Mouse (Mus musculus): Measurements from ENCODE around the gene Ttc13. TPM values are rescaled to one million over a fixed set of nuclear protein-coding genes. Genes with fewer than 3 reads are reported as not detected.

The Ttc13 gene
- polyA plus RNA-seq (2012; rRNA removed) = 41.3 and 42.6 TPM in 2 replicates

DNA sequence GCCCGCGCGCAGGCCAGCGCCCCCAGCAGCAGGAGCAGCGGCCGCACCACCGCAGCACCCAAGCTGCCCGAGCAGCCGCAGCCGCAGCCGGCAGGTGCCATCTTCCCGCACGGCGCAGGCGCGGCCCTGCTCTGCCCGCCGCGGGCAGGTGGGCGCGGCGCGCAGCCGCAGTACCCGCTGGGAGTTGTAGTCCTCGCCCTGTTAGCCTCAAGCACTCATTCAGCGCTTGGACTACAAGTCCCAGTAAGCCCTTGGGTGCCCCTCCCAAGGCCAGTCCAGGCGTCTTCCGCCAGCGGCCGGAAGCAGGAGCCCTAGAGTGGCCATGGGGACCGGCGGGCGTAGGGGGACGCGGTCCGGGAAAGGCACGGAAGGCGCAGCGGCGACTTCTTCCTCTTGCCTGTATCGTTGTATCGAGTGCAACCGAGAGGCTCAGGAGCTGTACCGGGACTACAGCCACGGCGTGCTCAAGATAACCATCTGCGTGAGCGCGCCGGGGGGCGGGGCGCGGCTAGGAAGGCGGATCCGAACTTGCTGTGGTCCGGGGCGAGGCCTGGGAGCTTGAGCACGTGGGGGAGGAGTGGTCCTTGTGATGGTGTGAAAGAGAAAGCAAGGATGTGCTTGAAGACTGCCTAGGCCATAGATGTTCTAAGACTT lies at the start of gene Ttc13, which contains the start of gene Arv1:
TSS of gene Ttc13 (minus strand) at position 122 of the 654 bp plus-strand sequence.
TSS of gene Arv1 (plus strand) at position 278 of the 654 bp plus-strand sequence.
- TF ChIP-seq POLR2A (IDR thresholded peaks at IDR 0.05; ENCODE audit: extremely low read depth, insufficient read depth, low read length) (peak; percentile 60; the same call in 1 of the 2 replicates), CTCF (IDR thresholded peaks at IDR 0.05; ENCODE audit: extremely low read depth, insufficient read depth, low read length) (no peak)
- H3K4me3 ChIP-seq (ENCODE audit: insufficient read depth, low read length) = peak within 1 kb of the TSS; percentile 66
- no peak within 1 kb of the TSS for H3K27ac ChIP-seq (ENCODE audit: insufficient read depth, low read length)
- H3K4me1 ChIP-seq (ENCODE audit: control insufficient read depth, insufficient read depth, low read length) = peaks cover 9% of the 10 kb centered on the region; the same call in 1 of the 2 replicates

DNA sequence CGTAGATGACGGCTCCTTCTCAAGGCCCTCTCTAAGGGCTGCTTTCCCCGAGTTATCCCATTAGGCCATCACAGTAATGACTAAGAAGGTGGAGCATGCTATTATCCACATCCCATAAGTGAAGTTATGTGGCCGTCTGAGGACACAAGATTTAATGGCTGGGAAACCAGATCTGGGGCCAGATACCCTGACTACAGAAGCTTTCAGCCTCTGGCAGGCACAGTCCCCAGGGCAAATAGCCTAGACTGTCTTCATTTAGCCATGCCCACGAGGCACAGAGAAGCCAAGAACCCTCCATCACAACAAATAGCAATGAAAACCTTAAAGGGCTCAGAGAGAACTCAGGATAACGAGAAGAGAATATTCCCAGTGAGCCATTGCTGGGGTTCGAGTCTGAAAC lies 41.3 kb upstream of the Ttc13 start:
- Histone ChIP-seq H3K4me3 (ENCODE audit: insufficient read depth, low read length) (no peak overlapping the region), H3K27ac (ENCODE audit: insufficient read depth, low read length) (no peak overlapping the region), H3K4me1 (ENCODE audit: control insufficient read depth, insufficient read depth, low read length) (no peaks in the 10 kb centered on the region)
- TF ChIP-seq POLR2A (IDR thresholded peaks at IDR 0.05; ENCODE audit: extremely low read depth, insufficient read depth, low read length) (no peak), CTCF (IDR thresholded peaks at IDR 0.05; ENCODE audit: extremely low read depth, insufficient read depth, low read length) (no peak)

DNA sequence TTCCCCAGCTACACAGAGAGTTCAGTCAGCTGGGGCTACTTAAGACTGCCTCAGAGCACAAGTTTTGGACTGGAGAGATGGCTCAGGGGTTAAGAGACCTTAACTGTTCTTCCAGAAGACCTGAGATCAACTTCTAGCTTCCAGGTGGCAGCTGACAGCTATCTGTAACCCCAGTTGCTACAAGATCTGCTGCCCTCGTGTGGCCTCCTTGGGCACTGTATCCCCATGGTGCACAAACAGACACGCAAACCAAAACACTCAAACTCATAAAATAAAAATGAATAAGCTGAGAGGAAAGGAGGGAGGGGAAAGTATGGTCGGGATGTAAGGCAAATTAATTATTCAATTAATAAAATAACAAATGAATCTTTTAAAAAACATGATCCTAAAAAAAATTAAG lies 36.8 kb upstream of the Ttc13 start:
- no peak for TF ChIP-seq POLR2A (IDR thresholded peaks at IDR 0.05; ENCODE audit: extremely low read depth, insufficient read depth, low read length)
- 0 out of 2 replicates have a peak, but pooled peaks have one; percentile 24 for TF ChIP-seq CTCF (IDR thresholded peaks at IDR 0.05; ENCODE audit: extremely low read depth, insufficient read depth, low read length)
- H3K4me3 ChIP-seq (ENCODE audit: insufficient read depth, low read length) = no peak overlapping the region
- H3K4me1 ChIP-seq (ENCODE audit: control insufficient read depth, insufficient read depth, low read length) = no peaks in the 10 kb centered on the region
- no peak overlapping the region for H3K27ac ChIP-seq (ENCODE audit: insufficient read depth, low read length)

DNA sequence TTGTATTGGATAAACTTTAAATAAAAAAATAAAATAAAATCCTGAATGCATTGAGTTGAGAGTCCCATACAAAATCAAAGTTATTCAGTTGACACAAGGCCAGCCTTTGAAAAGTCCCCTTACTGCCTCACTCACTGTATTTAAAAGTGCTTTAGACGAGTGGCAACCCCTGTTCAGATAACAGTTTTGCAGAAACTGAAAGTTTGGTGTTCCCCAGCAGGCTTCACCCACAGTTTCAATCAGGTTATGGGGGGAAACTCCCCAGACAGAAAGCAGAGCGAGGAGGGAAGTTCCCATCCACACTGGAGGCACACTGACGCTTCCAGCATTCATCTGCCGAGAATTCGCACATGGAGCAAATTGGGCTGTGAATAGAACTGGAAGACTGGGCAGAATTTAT lies 34.8 kb upstream of the Ttc13 start:
- no peak overlapping the region for H3K4me3 ChIP-seq (ENCODE audit: insufficient read depth, low read length)
- no peaks in the 10 kb centered on the region for H3K4me1 ChIP-seq (ENCODE audit: control insufficient read depth, insufficient read depth, low read length)
- no peak for TF ChIP-seq CTCF (IDR thresholded peaks at IDR 0.05; ENCODE audit: extremely low read depth, insufficient read depth, low read length)
- TF ChIP-seq POLR2A (IDR thresholded peaks at IDR 0.05; ENCODE audit: extremely low read depth, insufficient read depth, low read length) = no peak
- H3K27ac ChIP-seq (ENCODE audit: insufficient read depth, low read length) = no peak overlapping the region

DNA sequence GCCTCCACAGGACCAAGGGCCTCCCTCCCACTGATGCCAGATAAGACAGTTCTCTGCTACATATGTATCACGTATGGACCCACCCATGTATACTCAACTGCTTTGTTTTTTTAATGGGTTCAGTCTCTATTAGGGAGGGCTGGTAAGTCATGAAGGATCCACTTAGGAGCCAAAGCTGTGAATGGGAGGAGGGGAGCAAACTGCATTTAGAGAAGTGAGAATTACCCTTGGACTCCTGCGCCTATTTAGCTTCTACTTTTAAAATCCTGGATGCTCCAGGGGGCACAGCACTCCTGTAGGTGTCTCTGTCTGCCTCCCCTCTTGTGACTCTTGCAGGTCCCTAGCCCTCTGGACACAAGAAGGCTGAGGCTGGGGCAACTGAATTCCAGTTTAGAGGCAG lies 34.4 kb upstream of the Ttc13 start:
- H3K4me1 ChIP-seq (ENCODE audit: control insufficient read depth, insufficient read depth, low read length) = no peaks in the 10 kb centered on the region
- TF ChIP-seq CTCF (IDR thresholded peaks at IDR 0.05; ENCODE audit: extremely low read depth, insufficient read depth, low read length) (no peak), POLR2A (IDR thresholded peaks at IDR 0.05; ENCODE audit: extremely low read depth, insufficient read depth, low read length) (no peak)
- H3K27ac ChIP-seq (ENCODE audit: insufficient read depth, low read length) = no peak overlapping the region
- H3K4me3 ChIP-seq (ENCODE audit: insufficient read depth, low read length) = no peak overlapping the region

DNA sequence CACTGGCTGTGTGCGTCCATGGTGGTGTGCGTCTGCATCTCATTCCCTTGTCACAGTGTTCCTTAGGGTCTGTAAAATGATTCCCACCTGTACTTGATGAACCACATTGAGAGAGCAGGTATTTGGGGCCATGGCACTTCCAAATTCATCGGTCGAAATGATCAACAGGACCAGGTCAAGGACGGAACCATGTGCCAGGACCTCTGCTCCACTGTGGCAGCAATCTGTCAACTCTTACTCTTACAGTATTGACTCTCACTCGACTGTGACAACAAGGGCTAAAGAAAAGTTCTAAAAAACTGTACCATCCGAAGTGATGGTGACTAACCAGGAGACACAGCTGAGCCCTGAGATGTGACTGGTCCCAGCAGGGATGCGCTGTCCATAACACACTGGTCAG lies 33.7 kb upstream of the Ttc13 start:
- TF ChIP-seq CTCF (IDR thresholded peaks at IDR 0.05; ENCODE audit: extremely low read depth, insufficient read depth, low read length) = no peak
- no peak for TF ChIP-seq POLR2A (IDR thresholded peaks at IDR 0.05; ENCODE audit: extremely low read depth, insufficient read depth, low read length)
- Histone ChIP-seq H3K4me3 (ENCODE audit: insufficient read depth, low read length) (no peak overlapping the region), H3K27ac (ENCODE audit: insufficient read depth, low read length) (no peak overlapping the region), H3K4me1 (ENCODE audit: control insufficient read depth, insufficient read depth, low read length) (no peaks in the 10 kb centered on the region)

DNA sequence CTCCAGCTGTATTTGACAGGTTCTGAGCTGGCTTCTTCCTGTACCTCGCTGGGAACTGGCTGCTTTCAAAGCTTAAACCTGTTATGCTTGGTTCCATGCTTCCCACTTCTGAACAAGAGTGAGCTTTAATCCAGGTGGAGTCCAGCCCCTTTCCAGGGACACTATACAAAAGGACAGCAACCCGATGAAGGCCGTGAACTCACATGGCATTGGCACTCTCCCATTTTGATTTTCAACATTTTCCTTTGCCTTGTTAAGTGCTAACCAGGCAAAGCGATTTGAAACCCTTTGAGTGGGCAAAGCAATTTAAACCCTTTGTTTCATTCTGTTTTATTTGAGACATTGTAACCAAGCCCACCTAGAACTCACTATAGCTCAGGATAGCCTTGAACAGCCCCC lies 33.0 kb upstream of the Ttc13 start:
- TF ChIP-seq POLR2A (IDR thresholded peaks at IDR 0.05; ENCODE audit: extremely low read depth, insufficient read depth, low read length) (no peak), CTCF (IDR thresholded peaks at IDR 0.05; ENCODE audit: extremely low read depth, insufficient read depth, low read length) (no peak)
- Histone ChIP-seq H3K4me1 (ENCODE audit: control insufficient read depth, insufficient read depth, low read length) (no peaks in the 10 kb centered on the region), H3K4me3 (ENCODE audit: insufficient read depth, low read length) (no peak overlapping the region), H3K27ac (ENCODE audit: insufficient read depth, low read length) (no peak overlapping the region)

DNA sequence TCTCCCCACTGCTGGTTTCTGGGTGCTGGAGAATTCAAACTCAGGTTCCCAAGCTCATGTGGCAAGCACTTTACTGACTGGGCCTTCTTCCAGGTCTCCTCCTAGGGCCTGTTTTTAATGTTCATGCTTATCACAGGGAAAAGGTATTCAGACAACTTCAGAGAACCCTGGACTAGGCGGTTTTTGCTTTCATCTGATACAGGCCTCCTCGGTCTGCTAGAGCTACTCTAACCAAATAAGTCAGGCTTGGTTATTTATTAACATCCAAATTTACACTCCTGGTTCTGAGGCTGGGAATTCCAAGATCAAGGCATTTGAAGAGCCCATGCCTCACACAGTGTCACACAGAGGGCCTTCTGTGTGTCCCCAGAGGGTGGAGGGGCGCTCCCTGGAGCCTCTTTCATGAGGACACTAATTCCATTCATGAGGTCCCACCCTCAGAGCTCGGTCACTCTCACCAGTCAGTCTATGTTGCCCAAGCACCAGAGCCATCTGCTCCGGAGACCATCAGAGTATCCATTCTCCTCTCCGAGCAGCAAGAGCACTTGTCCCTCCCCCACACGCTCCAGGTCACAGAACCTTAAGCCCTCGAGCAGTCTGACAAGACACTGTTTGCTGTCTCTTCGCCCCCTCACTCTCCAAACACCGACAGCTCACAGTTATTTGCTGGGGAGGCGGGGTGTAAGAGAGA lies 32.5 kb upstream of the Ttc13 start:
- no peak overlapping the region for H3K4me3 ChIP-seq (ENCODE audit: insufficient read depth, low read length)
- H3K27ac ChIP-seq (ENCODE audit: insufficient read depth, low read length) = no peak overlapping the region
- no peak for TF ChIP-seq CTCF (IDR thresholded peaks at IDR 0.05; ENCODE audit: extremely low read depth, insufficient read depth, low read length)
- TF ChIP-seq POLR2A (IDR thresholded peaks at IDR 0.05; ENCODE audit: extremely low read depth, insufficient read depth, low read length) = no peak
- no peaks in the 10 kb centered on the region for H3K4me1 ChIP-seq (ENCODE audit: control insufficient read depth, insufficient read depth, low read length)

DNA sequence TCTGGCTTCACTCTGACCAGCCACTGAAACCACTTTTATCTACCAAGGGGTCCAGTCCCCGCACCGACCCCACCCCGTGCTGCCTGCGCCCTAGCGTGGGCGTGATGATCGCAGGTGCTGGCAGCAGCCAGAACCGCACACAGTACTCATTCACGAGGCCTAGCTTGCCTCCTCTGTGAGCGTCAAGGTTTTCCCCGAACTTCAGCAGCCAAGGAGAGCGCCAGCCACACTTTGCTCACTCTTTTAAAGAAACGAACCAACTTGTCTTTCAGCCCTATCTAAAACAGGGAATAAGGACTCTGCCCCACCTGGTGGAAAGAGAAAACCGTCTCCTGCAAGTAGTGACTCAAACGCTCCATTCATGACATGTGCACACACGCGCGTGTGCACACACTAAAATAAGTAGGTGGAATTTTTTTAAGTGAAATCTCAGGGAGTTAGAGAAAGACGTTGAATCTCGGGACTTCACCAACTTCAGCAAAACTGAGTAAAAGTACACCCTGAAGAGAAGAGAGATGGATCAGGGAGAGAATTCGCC lies 30.6 kb upstream of the Ttc13 start:
- no peak overlapping the region for H3K4me3 ChIP-seq (ENCODE audit: insufficient read depth, low read length)
- no peaks in the 10 kb centered on the region for H3K4me1 ChIP-seq (ENCODE audit: control insufficient read depth, insufficient read depth, low read length)
- TF ChIP-seq CTCF (IDR thresholded peaks at IDR 0.05; ENCODE audit: extremely low read depth, insufficient read depth, low read length) = no peak
- TF ChIP-seq POLR2A (IDR thresholded peaks at IDR 0.05; ENCODE audit: extremely low read depth, insufficient read depth, low read length) = no peak
- H3K27ac ChIP-seq (ENCODE audit: insufficient read depth, low read length) = no peak overlapping the region

All from cortical plate, adult 2 months (tissue).